Mouse (Mus musculus) frontal cortex, postnatal 36 days (tissue): ENCODE measurements around the gene Ncor1.
A peak's percentile ranks its signal among the peaks of the same experiment; 100 is the strongest.
"Not testable (repeated sequence)": the region's sequence is repeated elsewhere in the genome, so short reads cannot be mapped to it uniquely, and the experiment has no call there.

ENCODE experiments used
- DNase-seq, 2 experiments: peaks; one replicate each; pipeline ENCODE4 v3.0.0; 2022; ENCODE audit warnings: low spot score in 2 of 2

Ncor1 gene

DNA sequence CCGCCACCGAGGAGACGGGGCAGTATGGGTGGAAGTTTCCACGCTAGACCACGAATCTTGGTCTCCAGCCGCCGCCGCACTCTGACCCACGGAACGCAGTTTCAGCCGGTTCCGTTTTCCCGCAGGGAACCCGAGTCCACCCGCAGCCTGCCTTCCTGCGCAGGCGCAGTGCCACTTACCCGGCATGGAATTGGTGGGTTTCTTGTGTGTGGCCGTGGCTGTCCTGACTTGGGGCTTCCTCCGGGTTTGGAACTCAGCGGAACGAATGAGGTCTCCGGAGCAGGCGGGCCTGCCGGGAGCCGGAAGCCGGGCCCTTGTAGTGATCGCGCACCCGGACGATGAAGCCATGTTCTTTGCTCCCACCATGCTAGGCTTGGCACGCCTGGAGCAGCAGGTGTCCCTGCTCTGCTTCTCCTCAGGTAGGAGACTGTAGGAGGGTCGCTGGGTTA lies at the start of gene Ncor1, which contains the start of gene Pigl:
TSS of gene Ncor1 (minus strand) at position 266 of the 449 bp plus-strand sequence.
TSS of gene Pigl (plus strand) at position 185 of the 449 bp plus-strand sequence.
- peak; percentile 85 to 90 for DNase-seq

- no peak for DNase-seq
These were observed 49.3 kb upstream of the Ncor1 start for GRCm38 (mm10) chr11:62507683-62508082.

DNA sequence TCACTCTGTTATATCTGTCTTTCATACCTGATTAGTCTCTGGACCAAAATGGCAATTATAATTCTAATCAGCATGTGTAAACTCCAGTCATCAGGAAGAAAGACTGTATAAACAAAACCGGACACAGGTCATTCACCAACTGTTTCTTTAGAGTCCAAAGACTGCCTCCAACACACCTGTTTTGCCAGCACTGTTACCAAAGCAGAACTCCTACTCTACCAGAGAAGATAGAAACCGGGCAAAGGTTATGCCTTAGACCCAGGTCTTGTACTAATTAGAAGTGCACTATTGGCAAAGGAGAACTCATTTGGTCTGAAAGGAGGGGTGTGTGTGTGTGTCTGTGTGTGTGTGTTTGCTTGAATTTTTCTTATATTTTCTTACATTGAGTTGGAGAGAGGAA lies 42.2 kb upstream of the Ncor1 start:
- no peak for DNase-seq

DNA sequence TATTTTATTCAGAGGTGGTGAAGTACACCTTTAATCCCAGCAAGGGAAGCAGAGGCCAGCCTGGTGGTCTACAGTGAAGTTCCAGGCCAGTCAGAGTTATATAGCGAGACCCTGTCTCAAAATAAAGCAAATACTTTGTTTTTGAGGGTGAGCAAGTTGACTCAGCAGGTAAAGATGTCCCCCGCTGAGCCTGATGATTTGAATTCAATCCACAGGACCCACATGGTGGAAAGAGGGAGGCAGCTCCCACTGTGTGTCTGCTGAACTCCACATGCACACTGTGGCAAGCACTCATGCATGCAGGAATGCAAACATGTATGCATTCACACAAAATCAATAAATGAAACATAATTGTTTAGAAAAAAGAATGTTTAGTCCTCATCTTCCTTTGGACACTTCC lies 40.5 kb upstream of the Ncor1 start:
- no peak for DNase-seq

GRCm38 (mm10) chr11:62497181-62497580 lies 38.8 kb upstream of the Ncor1 start:
- DNase-seq: no peak

DNA sequence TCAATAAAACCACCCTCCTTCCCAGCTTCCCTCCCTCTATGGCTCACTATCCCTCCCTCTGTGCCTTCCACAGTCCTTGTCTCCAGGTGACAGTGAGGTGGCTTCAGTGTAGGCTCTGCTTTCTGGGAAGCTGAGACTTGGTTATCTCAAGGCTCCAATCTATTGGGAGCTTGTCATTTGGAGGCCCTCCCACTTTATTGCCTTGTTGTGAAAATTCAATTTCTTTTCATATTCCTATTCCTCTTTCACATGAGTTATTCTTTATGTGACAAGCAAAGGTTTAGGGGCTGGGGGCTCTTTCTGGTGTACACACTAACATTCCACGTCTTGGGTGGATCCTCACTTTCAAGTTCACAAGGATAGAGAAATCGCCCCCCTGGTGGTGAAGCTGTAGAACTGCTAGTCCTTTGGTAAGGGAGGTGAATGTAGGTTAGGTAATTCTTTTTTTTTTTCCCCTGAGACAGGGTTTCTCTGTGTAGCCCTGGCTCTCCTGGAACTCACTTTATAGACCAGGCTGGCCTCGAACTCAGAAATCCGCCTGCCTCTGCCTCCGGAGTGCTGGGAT lies 37.9 kb upstream of the Ncor1 start:
- no peak for DNase-seq

DNA sequence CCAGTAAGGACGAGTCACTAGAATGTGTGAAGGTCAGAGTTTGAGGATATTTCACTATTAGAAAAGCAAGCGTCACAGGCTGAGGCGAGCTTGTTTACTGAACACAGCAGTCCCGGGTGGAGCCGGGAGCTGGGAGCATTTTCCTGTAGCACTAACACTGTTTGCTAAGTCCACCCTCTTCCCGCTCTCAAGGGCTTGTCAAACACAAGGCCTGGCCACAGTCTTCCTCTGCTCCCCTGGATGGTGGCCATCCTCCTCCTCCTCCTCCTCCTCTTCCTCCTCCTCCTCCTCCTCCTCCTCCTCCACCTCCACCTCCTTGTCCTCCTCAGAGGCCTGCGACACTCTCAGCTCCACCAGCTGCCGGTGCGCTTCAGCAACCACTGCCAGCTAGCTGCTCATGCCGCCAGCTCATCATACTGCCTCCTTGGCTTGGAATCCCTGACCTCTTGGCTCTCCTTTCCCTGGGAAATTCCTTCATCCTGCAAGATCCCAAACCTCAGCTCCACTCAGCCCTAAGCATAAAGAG lies 37.0 kb upstream of the Ncor1 start:
- peak in 1 of 2 experiments; percentile 11 for DNase-seq

- DNase-seq: peak; percentile 11 to 48
These were observed 36.5 kb upstream of the Ncor1 start for GRCm38 (mm10) chr11:62494754-62495275.

DNA sequence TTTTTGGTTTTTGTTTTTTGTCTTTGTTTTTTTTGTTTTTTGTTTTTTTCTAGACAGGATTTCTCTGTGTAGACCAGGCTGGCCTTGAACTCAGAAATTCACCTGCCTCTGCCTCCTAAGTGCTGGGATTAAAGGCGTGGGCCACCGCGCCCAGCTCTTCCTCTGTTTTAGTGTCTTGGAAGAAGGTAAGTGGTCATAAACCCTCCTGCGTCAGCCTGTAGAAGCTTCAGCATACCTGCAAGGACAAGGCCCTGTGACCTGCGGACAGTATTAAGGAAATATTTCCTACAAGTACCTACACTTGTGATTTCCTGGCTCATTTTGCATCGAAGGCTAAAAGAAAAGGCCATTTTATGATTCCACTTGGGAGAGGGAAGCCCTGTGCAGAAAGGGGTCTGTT lies 35.4 kb upstream of the Ncor1 start:
- DNase-seq: no peak

GRCm38 (mm10) chr11:62487540-62488350 lies 29.4 kb upstream of the Ncor1 start:
- DNase-seq: no peak

DNA sequence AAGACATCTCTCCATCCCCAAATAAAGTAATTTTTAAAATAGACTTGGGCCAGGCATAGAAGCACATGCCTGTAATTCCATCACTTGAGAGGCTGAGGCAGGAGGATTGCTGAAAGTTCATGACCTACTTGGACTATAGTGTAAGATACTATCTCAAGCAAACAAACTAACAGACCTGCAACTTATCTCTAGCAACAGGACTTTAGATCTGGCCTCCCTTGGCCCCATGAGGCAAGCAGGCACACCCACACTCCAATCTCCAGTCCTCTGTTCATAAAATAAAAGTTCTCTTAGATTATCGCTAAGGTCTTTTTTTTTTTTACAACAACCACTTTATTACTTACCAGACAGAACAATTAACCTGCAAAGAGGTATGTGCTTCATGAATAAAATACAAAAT lies 28.6 kb upstream of the Ncor1 start:
- no peak for DNase-seq

DNA sequence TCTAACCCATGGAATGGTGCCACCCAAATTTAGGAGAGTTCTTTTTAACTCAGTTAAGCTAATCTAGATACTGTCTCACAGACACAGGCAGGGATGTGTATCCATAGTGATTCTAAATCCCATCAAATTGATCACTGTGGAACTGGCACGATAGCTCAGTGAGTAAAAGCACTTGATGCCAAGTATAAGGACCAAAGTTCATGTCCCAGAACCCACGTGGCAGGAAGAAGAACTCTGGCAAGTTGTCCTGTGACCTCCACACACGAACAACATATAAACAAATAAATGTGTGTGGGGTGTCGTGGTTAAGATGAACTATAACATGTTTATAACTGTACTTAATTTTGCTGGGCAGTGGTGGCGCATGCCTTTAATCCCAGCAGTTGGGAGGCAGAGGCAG lies 21.2 kb upstream of the Ncor1 start:
- DNase-seq: no peak

- no peak for DNase-seq
These were observed 20.6 kb upstream of the Ncor1 start for GRCm38 (mm10) chr11:62478931-62479330.

GRCm38 (mm10) chr11:62476156-62476555 lies 17.8 kb upstream of the Ncor1 start:
- DNase-seq: no peak

DNA sequence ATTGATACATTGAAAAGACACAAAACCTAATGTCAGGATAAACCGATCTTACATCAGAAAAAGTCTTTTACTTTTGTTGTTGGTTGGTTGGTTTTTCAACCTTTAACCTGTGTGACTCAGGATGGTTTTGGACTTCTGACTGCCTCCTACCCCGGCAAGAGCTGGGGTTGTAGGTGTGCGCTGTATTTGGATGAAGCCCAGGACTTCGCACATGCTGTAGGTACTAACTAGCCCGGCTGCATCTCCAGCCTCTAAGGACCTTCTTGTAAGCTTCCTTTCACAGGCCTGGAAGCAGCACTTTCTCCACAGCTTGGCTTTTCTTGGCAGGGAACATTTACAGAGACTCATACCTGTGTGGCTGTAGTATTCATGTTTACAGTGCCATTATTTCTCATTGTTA lies 15.2 kb upstream of the Ncor1 start:
- no peak for DNase-seq

- no peak for DNase-seq
These were observed 12.1 kb upstream of the Ncor1 start for GRCm38 (mm10) chr11:62470451-62470850.

DNA sequence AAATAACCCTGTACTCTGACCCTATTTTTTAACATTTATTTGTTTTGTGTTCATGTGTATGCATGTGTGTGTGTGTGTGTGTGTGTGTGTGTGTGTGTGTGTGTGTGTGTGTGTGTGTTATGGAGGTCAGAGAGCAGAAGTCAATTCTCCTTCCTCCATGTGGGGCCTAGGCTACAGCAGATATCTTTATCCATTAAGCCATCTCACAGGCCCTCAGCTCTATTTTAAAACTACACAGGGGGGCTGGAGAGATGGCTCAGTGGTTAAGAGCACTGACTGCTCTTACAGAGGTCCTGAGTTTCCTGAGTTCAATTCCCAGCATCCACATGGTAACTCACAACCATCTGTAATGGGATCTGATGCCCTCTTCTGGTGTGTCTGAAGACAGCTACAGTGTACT lies 8.9 kb upstream of the Ncor1 start:
- DNase-seq: not testable (repeated sequence)

- no peak for DNase-seq
These were observed 8.2 kb upstream of the Ncor1 start for GRCm38 (mm10) chr11:62466546-62466945.

- DNase-seq: no peak
These were observed 7.5 kb upstream of the Ncor1 start for GRCm38 (mm10) chr11:62465849-62466248.

- DNase-seq: no peak
These were observed 6.4 kb upstream of the Ncor1 start for GRCm38 (mm10) chr11:62464696-62465095.

- DNase-seq: no peak
These were observed 5.0 kb upstream of the Ncor1 start for GRCm38 (mm10) chr11:62463225-62463915.

DNA sequence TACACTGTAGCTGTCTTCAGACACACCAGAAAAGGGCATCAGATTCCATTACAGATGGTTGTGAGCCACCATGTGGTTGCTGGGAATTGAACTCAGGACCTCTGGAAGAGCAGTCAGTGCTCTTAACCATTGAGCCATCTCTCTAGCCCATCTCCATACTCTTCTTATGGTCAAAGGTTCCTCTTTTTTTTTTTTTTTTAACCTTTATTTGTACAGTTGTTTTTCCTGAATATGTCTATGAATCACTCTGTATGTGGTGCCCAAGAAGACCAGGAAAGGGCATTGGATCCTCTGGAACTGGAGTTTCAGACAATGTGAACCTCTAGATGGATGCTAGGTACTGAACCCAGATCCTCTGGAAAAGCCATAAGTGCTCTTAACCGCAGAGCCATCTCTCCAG lies 4.2 kb upstream of the Ncor1 start:
- not testable (repeated sequence) for DNase-seq
